Mouse (Mus musculus) lung, postnatal 25 days (tissue): ENCODE measurements around the gene B4galt1.

Experiments used
- DNase-seq: peaks from one replicate; pipeline ENCODE4 v3.0.0; 2022; ENCODE audit warnings: low spot score

The B4galt1 gene

GRCm38 (mm10) chr4:40872129-40872528, 18.3 kb upstream of the B4galt1 start:
- DNase-seq: no peak

DNA sequence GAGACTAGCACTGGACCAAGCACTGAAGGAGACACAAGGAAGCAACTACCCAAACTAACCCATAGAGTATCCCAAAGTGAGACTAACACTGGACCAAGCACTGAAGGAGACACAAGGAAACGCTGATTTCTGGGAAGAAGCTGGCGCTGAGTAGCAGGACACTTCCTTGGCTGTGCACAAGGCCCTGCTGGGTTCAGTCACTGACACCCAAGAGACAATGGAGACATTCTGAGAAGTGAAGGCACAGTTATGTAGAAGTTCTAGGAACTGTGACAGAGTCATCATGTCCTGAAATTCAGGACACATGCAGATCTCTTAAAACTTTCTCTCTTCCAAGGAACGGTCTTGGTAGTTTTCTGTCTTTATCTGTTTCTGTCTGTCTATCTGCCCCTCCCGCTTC, 16.4 kb upstream of the B4galt1 start:
- peak; percentile 72 for DNase-seq

DNA sequence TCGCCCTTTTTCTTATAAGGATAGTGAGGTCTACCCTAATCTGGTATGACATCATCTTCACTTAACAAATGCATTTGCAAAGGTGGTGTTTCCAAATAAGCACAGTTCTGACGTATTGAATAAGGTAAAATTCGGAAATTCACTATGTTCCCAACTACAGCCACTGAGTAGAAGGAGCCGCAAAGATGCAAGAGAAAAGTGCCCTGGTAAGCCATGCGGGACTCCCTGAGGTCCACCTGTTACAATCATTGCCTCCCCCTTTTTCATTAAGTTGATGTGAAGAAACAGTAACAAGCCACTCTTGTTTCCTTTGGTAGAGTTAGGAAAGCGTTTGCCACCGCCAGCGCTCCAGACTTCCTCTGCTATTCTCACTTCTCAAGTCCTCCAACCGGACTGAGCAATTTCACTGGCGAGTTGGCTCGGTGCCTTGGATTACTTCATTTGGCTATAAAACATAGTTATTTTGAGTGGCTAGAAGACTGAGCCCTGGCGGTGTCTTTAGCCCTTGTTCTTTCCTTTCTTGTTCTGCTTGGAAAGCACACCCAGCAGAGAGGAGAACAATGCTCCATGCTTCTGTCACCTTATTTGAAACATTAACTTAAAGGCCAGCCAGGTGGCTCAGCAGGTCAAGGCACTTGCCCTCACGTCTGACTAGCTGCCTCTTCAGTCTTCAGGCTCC, 14.9 kb upstream of the B4galt1 start:
- DNase-seq: peak; percentile 91

- no peak for DNase-seq
These were observed 10.6 kb upstream of the B4galt1 start for GRCm38 (mm10) chr4:40864361-40864760.

DNA sequence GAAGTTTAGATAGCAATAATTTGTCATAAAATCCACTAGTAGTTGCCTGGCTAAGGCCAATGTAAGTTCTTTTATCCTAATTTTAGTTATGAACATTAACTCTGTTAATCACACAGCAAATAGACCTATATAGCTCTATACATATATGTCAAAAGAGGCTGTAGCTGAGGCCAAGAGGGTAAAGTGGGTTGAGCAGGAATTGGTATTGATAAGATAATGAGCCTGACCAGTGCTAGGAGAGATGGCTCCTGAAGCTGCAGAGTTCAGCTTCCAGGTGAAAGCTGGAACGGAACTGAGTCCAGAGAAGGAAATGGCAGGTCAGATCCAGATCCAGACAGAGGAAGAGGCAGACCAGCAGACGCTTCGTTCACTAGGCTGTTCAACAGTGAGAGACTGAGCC, 9.5 kb upstream of the B4galt1 start:
- DNase-seq: no peak

DNA sequence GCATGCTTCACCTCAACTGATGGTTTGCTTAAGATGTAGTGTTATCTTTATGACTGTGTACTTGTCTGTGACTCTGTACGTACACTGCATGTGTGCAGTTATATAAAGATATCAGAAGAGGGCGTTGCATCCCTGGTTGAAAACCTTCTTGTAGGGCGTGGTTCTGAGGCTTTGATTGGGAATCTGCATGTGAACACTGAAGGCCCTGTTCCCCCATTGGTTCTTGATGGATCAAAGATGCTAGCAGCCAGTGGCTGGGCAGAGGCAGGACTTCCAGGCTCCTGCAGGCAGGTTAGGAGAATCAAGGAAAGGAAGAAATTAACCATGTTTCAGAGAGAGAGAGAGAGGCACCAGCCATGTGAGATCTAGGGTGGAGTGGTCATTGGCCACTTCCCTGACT, 7.3 kb upstream of the B4galt1 start:
- DNase-seq: no peak

GRCm38 (mm10) chr4:40857824-40858346, 4.1 kb upstream of the B4galt1 start:
- DNase-seq: no peak

DNA sequence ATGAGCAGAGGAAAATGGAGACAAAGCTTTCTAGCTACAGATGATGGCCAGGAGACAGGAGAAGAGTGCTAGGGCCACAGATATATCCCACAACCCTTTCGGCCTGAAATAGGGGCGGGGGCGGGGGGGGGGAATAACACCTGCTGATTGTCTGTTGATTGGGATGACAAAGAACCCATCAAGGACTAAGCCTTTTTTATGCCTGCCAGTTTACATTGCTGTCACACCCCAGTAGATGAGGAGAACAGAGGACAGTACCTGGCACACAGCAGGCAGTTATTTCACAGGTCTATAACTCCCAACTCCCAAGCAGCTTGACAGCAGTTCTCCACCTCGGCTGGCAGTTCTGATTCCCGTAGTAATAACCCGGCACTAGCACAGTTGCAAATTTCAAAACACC, 2.8 kb upstream of the B4galt1 start:
- no peak for DNase-seq

DNA sequence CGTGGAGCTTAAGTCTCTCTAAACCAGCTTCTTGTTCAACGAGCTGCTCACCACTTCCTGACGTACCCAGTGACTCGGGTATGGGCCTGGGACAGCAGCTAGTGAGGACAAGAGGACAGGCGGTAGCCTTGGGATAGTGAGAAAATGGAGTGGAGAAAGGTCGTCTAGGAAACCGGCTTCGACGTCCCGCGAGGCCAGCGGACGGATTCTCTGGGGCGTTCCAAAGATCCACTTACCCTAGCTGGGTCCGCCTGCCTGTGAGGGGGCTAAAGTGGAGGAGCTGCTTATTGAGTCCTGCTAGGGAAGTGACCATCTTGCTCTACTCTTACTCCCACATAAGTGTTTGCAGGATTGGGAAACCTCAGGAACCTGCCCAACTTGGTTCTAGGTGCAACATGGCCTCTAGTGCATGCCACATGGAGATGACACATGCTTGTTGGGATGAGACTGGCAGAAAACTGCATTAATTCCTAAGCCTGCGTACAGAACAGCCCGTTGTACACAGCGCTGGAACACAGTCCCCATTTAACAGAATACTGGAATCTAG, 655 bp upstream of the B4galt1 start:
- DNase-seq: no peak

DNA sequence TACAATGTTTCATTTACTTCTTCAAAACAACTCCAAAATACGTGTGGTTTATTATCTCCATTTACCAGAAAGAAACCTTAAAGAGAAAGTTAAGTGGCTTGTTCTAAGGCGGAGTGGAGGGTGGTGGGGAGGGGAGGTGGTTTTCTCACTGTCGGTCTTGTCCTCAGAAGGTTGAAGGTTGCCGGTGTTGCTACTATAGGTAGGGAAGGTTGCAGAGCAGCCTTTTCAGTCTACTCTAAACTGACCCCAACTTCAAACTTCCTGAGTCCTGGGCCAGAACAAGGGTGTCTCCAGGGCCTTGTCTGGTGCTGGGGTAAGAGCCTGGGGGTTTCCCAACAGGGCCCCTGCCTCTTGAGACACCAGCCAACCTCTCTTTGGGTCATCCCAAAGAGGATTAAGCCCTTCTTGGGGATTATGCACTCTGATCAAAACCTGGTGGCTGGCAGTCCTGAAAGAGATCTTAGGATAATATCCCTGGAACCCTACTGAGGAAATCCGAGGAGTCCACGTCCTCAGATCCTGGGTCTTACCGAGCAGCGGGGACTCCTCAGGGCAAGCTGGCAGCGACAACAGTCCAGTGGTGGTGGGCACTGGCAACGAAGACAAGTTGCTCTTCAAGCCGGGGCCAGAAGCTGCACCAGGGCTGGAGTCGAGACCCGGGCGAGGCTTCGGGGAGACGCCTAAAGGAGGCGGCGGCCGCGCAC, 792 bp downstream of the B4galt1 start:
- no peak for DNase-seq

DNA sequence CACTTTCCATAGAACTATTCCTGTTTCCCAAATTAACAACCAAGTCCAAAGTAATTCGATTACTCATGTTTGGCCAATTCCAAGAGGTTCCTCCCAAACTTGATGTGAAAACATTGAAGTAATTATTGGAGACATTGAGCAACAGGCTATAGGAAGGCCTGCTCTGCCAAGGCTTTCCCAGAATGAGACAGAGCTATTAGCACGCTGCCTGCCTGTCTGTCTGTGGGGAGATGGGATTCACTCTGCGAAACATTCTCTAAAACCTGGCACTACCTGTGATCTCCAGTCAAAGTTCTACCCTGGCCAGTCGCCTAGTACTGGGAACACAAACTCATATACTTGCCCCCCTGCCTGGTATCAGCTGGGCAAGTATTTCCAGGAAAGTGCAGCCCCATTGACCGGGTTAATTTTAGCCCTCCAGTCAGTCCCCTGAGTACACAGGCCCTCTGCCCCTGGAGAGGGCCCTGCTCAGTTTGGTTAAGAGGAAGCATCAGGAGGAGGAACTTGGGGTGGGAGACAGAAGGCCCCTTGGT, 1.5 kb downstream of the B4galt1 start:
- peak; percentile 37 for DNase-seq

- peak; percentile 55 for DNase-seq
These were observed 2.0 kb downstream of the B4galt1 start for GRCm38 (mm10) chr4:40851763-40852248.

GRCm38 (mm10) chr4:40851031-40851762, 2.6 kb downstream of the B4galt1 start:
- DNase-seq: peak; percentile 34

DNA sequence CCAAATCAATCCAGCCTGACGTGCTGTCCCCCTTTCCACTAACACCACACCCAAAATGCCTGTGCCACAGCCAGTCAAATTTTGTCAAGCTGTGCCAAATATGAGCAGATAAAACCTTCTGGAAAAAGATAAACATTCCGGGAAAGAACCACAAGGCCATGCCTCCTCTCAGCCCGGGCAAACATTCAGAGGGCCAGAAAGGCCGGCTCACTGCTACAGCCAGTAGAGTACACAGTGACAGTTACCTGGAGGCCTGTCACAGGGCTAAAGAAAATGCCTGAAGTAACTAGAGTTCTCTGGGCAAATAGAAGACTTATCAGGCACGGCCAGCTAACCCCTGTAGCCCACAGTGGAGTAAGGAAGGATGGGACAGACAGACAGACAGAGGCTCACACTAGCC, 3.2 kb downstream of the B4galt1 start:
- peak; percentile 62 for DNase-seq

DNA sequence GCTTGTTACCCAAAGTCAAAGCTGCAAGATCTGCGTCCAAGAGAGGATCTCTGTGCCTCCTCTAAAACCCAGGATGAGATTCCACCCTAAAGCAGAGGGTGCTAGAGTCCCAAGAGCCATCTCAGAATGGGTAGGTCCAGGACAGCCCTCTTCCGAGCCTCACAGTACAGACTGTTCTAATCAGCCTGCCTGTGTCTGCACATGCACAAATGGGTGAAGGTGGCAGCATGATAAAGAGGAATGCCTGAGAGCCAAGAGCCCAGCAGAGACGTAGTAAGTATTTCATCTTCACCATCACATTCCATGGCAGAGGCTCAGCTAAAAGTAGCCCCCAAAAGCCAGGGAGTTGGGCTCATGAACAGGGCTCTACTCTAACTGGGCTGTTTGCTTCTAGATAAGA, 4.3 kb downstream of the B4galt1 start:
- no peak for DNase-seq

GRCm38 (mm10) chr4:40848246-40848645, 5.6 kb downstream of the B4galt1 start:
- no peak for DNase-seq

GRCm38 (mm10) chr4:40847160-40847559, 6.6 kb downstream of the B4galt1 start:
- DNase-seq: peak; percentile 37

DNA sequence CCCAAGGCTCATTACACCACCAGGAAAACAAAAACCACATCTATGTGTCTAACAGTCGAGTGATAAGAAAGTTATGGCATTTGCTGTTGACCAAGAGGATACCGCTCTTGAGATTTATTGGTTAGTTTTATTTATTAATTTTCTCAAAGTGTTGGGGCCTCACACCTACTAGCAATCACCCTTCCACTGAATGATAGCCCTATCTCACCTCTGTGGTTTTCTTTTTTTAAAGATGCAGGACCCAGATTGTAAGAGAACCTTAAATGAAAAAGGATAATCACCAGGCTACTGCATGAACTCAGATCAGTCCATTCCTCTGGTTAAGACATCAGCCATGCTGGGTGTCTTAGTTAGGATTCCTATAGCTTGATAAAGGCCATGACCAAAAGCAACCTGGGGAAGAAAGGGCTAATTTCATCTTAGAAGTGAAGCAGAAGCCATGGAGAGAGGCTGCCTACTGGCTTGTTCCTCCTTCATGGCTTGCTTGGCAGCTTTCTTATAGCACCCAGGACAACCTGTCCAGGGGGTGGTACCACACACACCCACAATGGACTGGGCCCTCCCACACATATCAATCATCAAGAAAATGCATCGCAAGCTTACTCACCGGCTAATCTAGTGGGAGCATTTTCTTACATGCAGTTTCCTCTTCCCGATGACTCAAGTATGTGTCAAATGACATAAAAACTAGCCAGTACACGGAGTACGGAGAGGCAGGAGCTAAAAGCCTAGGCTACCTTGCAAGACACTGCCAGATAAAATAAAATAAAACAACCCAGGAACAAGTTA, 7.5 kb downstream of the B4galt1 start:
- DNase-seq: peak; percentile 66

GRCm38 (mm10) chr4:40844811-40845751, 8.7 kb downstream of the B4galt1 start:
- DNase-seq: peak; percentile 90

DNA sequence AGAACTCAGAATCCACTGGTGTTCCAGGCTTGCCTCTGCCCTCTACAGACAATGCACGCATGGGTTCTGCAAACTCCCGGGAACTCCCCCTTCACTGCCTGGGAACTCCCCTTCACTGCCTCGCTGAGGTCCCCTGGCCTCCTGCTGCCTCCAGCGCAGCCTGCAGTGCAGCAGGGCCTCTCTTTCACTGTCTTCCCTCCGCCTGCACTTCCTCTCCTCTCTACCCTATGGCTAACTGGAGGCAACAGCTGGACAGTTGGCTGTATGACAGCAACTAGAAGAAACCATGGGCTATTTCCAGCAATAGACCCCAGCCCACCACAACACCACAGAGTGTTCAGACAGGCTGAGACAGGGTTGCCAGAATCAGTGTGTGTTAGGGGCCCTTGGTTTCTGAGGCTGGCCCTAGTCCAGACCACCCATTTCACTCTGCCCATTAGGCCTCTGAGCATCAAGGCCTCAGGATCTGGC, 9.5 kb downstream of the B4galt1 start:
- peak; percentile 40 for DNase-seq
